Mouse (Mus musculus) urinary bladder, postnatal 25 days (tissue): ENCODE measurements around the gene Sept1.
A peak's percentile ranks its signal among the peaks of the same experiment; 100 is the strongest.

ENCODE experiments used
- DNase-seq: peaks from one replicate; pipeline ENCODE4 v3.0.0; 2022; ENCODE audit warnings: low spot score

Gene Sept1

DNA sequence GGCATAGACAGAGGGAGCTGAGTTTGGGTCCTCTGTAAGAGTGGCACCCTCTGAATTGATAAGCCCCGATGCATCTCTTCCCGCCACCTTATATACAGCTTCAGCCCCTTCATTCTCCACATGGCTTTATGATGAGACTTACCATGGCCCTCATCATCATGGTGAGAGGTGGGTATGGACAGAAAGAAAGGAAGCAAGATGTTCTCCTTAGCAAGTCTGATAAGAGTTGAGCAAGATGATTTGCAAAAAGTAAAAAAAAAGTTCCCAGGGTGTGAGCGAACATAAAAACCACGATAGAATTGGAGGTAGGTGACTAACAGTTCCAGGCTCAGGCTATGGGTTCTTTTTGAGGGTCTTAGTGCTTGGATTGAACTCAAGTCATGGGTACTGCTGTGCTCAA, 14.3 kb downstream of the Sept1 start:
- no peak for DNase-seq

GRCm38 (mm10) chr7:127217901-127218642, 14.9 kb downstream of the Sept1 start:
- DNase-seq = no peak

DNA sequence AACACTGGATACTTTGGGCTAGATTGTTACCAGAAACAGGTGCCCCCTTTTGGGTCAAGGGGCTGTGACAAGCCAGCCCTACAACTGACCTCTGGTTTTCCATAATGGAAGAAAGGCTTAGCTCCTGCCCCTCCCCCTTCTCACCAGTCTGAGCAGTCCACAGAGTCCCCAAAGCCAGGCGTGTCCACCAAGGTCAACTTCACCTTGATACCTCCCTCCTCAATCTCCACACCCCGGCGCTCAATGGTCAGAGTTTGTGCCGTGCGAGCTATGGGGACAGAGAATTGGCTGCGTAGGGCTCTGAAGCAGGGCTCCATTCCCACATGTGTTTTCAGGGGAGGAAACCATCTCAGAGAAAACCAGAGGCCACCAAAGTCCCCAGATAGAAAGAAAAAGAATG, 15.5 kb downstream of the Sept1 start:
- DNase-seq = no peak

DNA sequence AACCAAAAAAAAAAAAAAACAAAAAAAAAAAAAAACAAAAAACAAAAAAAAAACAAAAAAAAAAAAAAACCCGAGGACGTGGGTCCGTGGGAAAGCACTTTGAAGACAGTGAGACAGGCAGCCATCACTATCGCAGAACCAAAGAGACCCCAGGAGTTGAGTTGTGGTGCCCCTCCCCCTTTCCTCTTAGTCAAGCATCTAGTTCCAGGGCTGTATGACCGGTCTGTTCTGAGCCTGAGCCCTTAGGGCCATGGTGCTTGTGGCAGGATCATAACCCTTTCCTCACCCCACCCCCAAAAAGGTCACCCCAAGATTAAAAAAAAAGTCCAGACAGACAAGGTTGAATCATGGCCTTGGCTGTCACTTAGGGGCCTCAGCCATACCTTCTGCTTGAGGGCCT, 16.6 kb downstream of the Sept1 start:
- DNase-seq = no peak

- peak; percentile 48 for DNase-seq
Measured at GRCm38 (mm10) chr7:127214981-127215871, 17.7 kb downstream of the Sept1 start.

DNA sequence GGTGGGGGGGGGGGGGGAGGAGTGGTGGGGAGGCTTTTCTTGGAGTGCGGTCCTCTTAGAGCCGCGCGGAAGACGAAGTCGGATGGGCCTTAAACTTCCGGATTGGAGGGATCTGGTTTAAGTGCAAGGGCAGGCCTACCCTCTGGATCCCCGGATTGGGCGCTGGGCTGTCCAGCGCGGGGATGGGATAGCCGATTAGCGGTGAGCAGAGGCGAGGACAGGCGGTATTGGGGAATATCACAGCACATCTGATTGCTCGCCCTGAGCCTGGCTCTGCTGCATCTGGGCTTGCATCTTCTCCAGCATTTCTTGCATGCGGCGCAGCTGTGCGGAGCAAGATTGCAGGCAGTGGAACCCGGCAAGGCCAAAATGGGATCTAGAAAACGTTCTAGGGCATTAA, 18.4 kb downstream of the Sept1 start:
- no peak for DNase-seq

DNA sequence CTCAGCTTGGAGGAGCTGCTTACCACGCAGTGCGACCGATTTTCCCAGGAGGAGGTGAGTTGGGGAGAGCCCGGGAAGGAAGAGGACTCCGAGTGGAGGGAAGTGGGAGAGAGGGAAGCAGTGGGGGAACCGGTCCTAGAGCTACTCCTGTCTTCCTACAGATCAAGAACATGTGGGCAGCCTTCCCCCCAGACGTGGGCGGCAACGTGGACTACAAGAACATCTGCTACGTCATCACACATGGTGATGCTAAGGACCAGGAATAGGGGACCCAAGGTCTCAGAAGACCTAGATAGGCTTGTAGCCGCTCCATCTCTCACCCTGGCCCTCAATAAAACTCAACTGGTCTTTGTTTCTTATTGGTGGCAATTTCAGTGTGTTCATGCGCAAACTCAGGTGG, 19.0 kb downstream of the Sept1 start:
- DNase-seq = no peak

DNA sequence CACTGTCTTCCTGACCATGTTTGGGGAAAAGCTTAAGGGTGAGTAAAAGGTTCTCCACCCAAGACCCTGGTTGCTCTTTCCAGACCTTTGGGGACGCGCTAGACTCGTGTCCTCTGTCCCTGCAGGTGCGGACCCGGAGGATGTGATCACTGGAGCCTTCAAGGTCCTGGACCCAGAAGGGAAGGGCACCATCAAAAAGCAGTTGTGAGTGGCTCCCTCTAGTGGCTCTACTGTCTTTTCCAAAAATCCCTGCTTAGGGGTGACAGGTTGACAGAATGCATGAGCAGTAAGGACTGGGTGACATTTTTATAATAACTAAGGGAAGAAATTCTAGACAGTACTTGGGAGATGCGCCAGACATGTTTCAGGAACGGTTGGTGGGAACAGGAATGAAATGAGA, 19.4 kb downstream of the Sept1 start:
- no peak for DNase-seq

- DNase-seq = no peak
Measured at GRCm38 (mm10) chr7:127212432-127213250, 20.3 kb downstream of the Sept1 start.

DNA sequence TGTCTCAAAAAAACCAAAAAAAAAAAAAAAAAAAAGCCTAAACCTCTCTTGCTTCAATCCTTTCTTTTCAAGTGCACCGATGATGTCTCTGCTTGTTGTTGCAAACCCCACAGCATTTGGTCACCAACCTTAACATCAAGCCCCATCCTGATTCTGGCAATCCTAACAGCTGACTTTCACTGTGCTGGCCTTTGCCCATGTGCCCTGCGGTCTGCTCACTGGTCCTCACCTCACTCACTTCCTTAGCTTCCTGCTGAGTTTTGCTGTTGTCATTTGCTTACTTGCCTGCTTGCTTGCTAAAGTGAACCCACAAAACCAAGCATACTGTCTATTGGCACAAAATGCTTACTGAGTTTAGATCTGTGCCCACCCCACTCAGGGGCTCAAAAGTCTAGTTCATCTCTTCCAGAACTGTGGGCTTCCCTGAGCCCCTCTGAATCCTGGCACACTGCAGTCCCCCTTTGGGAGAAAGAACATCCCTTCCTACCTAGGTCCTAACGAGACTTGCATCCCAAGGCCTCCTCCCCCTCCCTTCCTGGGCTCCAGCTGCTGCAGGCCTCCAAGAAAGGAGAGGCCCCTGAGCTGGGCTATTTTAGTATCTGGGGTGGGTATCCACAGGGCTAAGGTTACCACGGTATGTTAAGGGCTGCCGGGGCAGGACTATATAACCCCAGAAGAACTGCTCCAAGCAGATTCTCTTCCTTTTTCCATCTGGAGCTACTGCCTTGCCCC, 21.8 kb downstream of the Sept1 start:
- no peak for DNase-seq

GRCm38 (mm10) chr7:127210266-127210665, 22.7 kb downstream of the Sept1 start:
- DNase-seq = no peak

DNA sequence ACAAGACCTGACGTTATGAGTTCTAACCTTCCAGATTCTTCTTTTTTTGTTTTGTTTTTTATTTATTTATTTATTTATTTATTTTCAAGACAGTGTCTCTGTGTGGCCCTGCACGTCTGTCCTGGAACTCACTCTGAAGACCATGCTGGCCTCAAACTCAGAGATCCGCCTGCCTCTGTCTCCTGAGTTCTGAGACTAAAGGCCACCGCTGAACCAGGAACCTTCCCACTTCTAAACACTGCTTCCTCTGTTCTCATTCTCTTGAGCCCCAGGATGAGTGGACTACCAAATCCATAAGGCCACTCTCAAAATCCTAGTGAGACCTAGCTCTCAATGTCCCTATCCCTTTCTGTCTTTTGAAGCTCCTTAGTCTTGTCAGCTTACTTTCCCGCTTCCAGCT, 23.1 kb downstream of the Sept1 start:
- DNase-seq = no peak

- DNase-seq = peak; percentile 89
Measured at GRCm38 (mm10) chr7:127208553-127209438, 24.1 kb downstream of the Sept1 start, which contains the start of gene Mylpf. TSS of gene Mylpf (plus strand) at chr7:127208890.

- DNase-seq = no peak
Measured at GRCm38 (mm10) chr7:127208295-127208552, 24.7 kb downstream of the Sept1 start, which contains the start of gene Tbc1d10b. TSS of gene Tbc1d10b (minus strand) at chr7:127208468.

- peak; percentile 26 for DNase-seq
Measured at GRCm38 (mm10) chr7:127207374-127208294, 25.3 kb downstream of the Sept1 start.

DNA sequence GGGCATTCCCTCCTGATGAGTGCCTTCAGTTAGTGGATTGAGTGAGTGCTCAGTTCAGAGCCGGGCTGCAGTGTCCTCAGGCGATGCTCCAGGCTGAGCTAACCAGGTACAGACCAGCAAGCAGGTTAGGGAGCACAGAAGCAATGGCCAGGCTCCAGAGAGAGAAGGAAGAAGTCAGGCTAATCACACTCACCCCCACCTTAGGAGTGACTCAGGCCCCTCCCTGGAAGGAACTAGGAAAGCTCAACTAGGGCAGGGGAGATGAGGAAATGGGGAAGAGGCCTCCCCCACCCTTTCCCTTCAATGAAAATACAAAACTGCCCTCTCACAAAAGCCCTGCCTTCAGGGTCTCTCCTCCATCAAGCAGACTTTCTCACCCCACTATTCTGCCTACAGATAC, 26.3 kb downstream of the Sept1 start:
- no peak for DNase-seq

DNA sequence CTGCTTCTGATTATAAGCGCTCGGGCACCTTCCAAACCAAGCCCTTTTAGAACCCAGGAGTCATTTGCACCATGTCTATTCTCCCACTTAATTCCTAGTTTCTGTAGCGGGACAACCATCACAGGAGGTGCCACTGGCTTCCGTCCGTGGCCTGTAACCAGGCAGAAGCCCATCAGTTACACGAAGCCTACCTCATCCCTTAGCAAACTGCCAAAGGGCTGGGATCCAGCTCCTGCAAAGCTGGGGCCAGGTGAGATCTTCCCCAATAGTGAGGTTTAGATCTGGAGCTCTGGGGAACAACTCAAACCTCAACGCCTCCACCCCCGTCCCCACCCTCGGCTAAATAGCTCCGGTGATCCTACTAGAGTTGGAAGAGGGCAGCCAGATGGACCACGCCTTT, 36.4 kb downstream of the Sept1 start:
- DNase-seq = no peak

DNA sequence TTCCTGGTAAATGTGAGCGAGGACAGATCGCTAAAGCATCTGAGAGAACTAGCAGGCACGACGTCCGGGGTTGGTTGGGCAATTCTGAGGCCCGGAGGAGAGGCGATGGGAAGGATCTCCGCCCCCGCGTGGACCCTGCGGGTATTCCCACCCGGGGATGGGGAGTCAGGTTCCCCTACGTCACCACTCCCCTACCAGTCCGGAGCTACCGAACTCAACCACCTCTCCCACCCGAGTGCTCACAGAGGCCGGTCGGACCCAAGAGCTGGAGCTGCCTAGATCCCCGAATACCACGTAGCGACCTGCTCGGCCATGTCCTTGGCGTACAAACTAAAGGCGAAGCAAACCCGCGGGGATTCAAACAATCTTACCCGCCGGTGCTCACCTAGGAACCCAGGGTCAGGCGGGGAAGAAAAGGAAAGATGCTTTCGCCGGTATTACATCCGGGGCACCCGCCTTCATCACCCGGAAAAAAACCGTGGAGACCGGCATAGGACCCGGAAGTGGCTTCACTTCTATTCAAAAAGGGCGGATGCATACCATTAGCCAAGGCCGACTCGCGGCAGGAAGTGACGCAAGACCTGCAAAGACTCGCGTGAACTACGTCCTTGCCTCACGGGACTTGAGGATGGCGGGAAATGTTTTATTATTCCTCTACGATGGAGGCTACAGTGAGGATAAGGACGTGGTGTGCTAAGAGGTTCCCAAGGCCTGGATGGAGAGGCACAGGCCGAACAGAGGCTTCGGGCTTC, 37.2 kb downstream of the Sept1 start, which contains the start of gene Cd2bp2:
Cd2bp2 (minus strand) TSS at position 507 of the 752 bp plus-strand sequence.
- DNase-seq = peak; percentile 87

- no peak for DNase-seq
Measured at GRCm38 (mm10) chr7:127194633-127195029, 38.3 kb downstream of the Sept1 start.
